Mouse (Mus musculus) liver, embryonic 14.5 days (tissue): ENCODE results near the gene Sec63.

ENCODE experiments used
- CTCF ChIP-seq: IDR thresholded peaks from 2 replicates; pipeline ENCODE4 v1.5.1; 2016; ENCODE audit warnings: antibody characterized with exemption, low read depth, control low read depth
- EP300 ChIP-seq: IDR thresholded peaks from 2 replicates; pipeline ENCODE4 v1.6.1; 2016; ENCODE audit warnings: antibody characterized with exemption, low read depth

DNA sequence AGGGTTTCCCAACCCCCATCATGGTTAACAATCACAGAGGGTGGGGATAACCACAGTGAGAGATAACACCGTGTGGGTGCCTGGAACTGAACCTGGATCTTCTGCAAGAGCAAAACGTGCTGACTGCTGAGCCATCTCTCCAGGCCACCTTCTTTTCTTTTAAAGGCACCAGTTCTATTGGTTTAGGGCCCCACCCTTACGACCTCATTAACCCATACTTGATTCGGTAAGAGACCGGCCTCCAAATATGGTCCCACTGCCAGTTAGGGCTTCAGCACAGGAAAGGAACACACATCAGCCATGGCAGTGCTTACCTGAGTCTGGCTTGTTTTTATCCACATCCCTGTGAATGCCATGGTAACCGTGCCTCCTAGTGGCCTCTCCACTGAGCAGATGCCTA, 108.2 kb downstream of the Sec63 start:
- TF ChIP-seq CTCF, result no peak
- no peak for TF ChIP-seq EP300
